Mouse (Mus musculus) liver, embryonic 14.5 days (tissue): Measurements from ENCODE around the gene Olfr523.

Experiments
- CTCF ChIP-seq: IDR thresholded peaks from 2 replicates; pipeline ENCODE4 v1.5.1; 2016; ENCODE audit warnings: antibody characterized with exemption, low read depth, control low read depth
- EP300 ChIP-seq: IDR thresholded peaks from 2 replicates; pipeline ENCODE4 v1.6.1; 2016; ENCODE audit warnings: antibody characterized with exemption, low read depth

- no peak for TF ChIP-seq CTCF
- TF ChIP-seq EP300: no peak
Observed at GRCm38 (mm10) chr7:140153383-140153782, 19.6 kb upstream of the Olfr523 start.
